Mouse (Mus musculus): ENCODE measurements around the gene Gm11027. TPM values are rescaled to one million over a fixed set of nuclear protein-coding genes. Genes with fewer than 3 reads are reported as not detected.

Gene Gm11027
- polyA plus RNA-seq, 1 experiment from 2014 or later, result not detected

DNA sequence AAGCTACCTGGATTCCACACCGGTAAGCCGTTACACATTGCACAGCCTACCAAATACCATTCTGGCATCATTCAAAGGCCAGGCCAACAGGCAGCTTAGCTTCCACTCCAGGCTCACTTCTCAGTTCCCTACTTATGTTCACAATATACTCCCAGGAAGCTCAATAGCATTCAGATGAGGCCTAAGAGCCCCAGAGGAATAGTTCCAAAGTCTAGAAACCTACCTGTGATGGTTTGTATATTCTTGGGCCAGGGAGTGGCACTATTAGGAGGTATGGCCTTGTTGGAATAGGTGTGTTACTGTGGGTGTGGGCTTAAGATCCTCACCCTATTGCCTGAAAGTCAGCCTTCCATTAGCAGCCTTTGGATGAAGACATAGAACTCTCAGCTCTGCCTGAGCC, 4.1 kb upstream of the Gm11027 start:
- no peak for ATAC-seq (ENCODE audit: low read depth)
- H3K4me3 ChIP-seq (ENCODE audit: low read length), result no peak overlapping the region
- no peaks in the 10 kb centered on the region for H3K27me3 ChIP-seq (ENCODE audit: control insufficient read depth, insufficient read depth, low read depth, low read length)
- no peak overlapping the region for H3K4me2 ChIP-seq (ENCODE audit: low read depth, low read length)
- H3K27ac ChIP-seq (ENCODE audit: low read length), result no peak overlapping the region
- no peaks in the 10 kb centered on the region for H3K9me3 ChIP-seq (ENCODE audit: control insufficient read depth, low read length)
- H3K36me3 ChIP-seq (ENCODE audit: control insufficient read depth, insufficient read depth, low read length), result no peaks in the 10 kb centered on the region
- 94% methylated on average over 2 of the region's 2 CpGs for WGBS
- H3K4me1 ChIP-seq (replicated peaks; ENCODE audit: control insufficient read depth, insufficient read depth, low read length), result no peaks in the 10 kb centered on the region
- no peak overlapping the region for H3K9ac ChIP-seq (ENCODE audit: low read length)

DNA sequence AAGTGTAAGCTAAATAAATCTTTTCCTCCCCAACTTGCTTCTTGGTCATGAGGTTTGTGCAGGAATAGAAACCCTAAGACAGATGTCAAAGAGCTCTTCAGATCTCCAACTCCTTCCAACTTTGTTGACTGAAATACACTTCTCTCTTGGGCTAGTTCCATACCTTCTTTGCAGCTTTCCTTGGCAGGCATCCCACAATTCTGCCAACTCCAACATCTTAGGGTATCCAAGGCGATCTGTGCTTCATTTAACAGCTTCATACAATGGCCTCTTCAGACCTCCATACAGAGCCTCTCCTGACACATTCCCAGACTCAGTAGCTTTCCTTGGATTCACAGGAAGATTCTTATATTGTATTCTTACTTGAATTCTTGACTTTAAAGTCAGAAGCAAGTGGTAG, 1.5 kb upstream of the Gm11027 start:
- 46% methylated on average over 1 of the region's 1 CpGs for WGBS
- Histone ChIP-seq H3K4me3 (ENCODE audit: low read length) (no peak overlapping the region), H3K9me3 (ENCODE audit: control insufficient read depth, low read length) (no peaks in the 10 kb centered on the region), H3K27me3 (ENCODE audit: control insufficient read depth, insufficient read depth, low read depth, low read length) (no peaks in the 10 kb centered on the region), H3K27ac (ENCODE audit: low read length) (no peak overlapping the region), H3K4me1 (replicated peaks; ENCODE audit: control insufficient read depth, insufficient read depth, low read length) (no peaks in the 10 kb centered on the region), H3K9ac (ENCODE audit: low read length) (no peak overlapping the region), H3K4me2 (ENCODE audit: low read depth, low read length) (no peak overlapping the region), H3K36me3 (ENCODE audit: control insufficient read depth, insufficient read depth, low read length) (no peaks in the 10 kb centered on the region)
- 0 out of 2 replicates have a peak, but pooled peaks have one; percentile 51 for ATAC-seq (ENCODE audit: low read depth)

DNA sequence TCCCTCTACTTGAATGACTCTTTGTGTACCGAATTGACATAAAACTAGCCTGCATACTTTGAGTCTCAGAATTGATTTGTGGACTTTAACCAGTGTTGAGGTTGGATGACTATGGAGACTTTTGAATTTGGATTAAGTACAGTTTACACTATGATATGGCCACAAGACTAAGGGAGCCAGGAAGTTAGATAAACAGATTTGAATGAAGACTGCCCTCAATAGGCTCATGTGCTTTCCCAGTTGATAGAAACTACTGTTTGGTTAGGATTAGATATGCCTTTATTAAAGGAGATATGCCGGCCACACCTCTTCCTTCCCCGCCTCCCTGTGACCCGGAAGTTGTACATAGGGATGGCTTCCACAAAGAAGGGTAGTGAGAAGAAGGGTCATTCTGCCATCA, 445 bp downstream of the Gm11027 start:
- Histone ChIP-seq H3K27ac (ENCODE audit: low read length) (no peak overlapping the region), H3K36me3 (ENCODE audit: control insufficient read depth, insufficient read depth, low read length) (no peaks in the 10 kb centered on the region), H3K4me1 (replicated peaks; ENCODE audit: control insufficient read depth, insufficient read depth, low read length) (peaks cover 4% of the 10 kb centered on the region), H3K4me2 (ENCODE audit: low read depth, low read length) (no peak overlapping the region), H3K27me3 (ENCODE audit: control insufficient read depth, insufficient read depth, low read depth, low read length) (no peaks in the 10 kb centered on the region), H3K9ac (ENCODE audit: low read length) (no peak overlapping the region), H3K4me3 (ENCODE audit: low read length) (no peak overlapping the region), H3K9me3 (ENCODE audit: control insufficient read depth, low read length) (no peaks in the 10 kb centered on the region)
- ATAC-seq (ENCODE audit: low read depth), result no peak
- 84% methylated on average over 4 of the region's 4 CpGs for WGBS

DNA sequence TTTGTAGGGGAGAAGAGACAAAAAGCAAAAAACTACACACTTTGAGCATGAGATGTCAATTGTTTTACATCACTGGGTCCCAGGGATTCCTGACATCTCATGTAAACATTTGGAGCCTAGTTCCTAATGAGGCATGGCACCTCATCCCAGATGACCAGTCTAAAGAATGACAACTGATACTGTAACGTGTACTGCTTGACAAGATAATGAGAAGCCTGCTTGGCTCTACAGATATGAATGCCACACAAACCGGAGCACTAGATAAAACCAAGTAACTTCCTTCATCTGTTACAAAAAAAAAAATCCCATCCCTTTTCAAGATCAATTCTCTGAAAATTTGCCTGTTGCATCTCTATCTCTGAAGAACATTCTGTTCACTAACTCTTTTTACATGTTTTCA, 1.8 kb downstream of the Gm11027 start:
- 60% methylated on average over 2 of the region's 2 CpGs for WGBS
- ATAC-seq (ENCODE audit: low read depth), result no peak
- Histone ChIP-seq H3K27me3 (ENCODE audit: control insufficient read depth, insufficient read depth, low read depth, low read length) (no peaks in the 10 kb centered on the region), H3K27ac (ENCODE audit: low read length) (no peak overlapping the region), H3K4me2 (ENCODE audit: low read depth, low read length) (no peak overlapping the region), H3K9me3 (ENCODE audit: control insufficient read depth, low read length) (no peaks in the 10 kb centered on the region), H3K9ac (ENCODE audit: low read length) (no peak overlapping the region), H3K4me3 (ENCODE audit: low read length) (no peak overlapping the region), H3K36me3 (ENCODE audit: control insufficient read depth, insufficient read depth, low read length) (no peaks in the 10 kb centered on the region), H3K4me1 (replicated peaks; ENCODE audit: control insufficient read depth, insufficient read depth, low read length) (peaks cover 4% of the 10 kb centered on the region)

DNA sequence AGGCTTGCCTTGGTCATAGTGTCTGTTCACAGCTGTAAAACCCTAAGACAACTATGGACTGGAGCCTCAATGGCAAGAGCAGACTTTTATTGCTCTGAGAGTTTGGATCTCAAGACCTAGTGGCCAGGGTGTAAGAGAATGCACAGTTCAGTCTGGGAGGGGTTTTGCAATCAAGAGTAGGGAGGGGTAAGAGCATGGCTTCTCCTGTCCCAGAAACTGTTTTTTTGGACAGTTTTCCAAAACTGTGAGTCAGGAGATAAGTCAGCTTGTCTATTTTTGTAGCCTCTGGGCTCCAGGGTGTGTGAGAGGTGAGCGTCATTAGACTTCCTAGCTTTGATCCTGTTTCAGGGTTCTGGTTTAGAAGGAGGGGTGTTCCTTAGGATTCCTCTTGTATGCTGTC, 3.4 kb downstream of the Gm11027 start:
- H3K27me3 ChIP-seq (ENCODE audit: control insufficient read depth, insufficient read depth, low read depth, low read length), result no peaks in the 10 kb centered on the region
- ATAC-seq (ENCODE audit: low read depth), result no peak
- no peak overlapping the region for H3K4me3 ChIP-seq (ENCODE audit: low read length)
- no peak overlapping the region for H3K9ac ChIP-seq (ENCODE audit: low read length)
- H3K9me3 ChIP-seq (ENCODE audit: control insufficient read depth, low read length), result no peaks in the 10 kb centered on the region
- no peak overlapping the region for H3K27ac ChIP-seq (ENCODE audit: low read length)
- WGBS, result 88% methylated on average over 1 of the region's 1 CpGs
- H3K36me3 ChIP-seq (ENCODE audit: control insufficient read depth, insufficient read depth, low read length), result no peaks in the 10 kb centered on the region
- peaks cover 6% of the 10 kb centered on the region for H3K4me1 ChIP-seq (replicated peaks; ENCODE audit: control insufficient read depth, insufficient read depth, low read length)
- no peak overlapping the region for H3K4me2 ChIP-seq (ENCODE audit: low read depth, low read length)

DNA sequence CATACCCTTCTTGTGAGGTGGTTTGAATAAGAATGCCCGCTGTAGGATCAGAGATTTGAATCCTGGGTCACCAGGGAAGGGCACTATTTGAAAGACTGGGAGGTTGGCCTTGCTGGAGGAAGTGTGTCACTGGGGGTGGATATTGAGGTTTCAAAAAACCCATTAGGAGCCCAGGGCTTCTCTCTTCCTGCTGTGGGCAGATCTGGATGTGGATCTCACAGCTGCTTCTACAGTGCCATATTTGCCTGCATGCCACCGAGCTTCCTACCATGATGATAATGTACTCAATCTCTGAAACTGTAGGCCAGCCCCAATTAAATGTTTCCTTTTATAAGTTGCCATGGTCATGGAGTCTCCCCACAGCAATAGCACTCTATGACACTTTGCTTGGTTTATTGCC, 4.0 kb downstream of the Gm11027 start:
- Histone ChIP-seq H3K9ac (ENCODE audit: low read length) (no peak overlapping the region), H3K27ac (ENCODE audit: low read length) (no peak overlapping the region), H3K4me1 (replicated peaks; ENCODE audit: control insufficient read depth, insufficient read depth, low read length) (peaks cover 6% of the 10 kb centered on the region), H3K27me3 (ENCODE audit: control insufficient read depth, insufficient read depth, low read depth, low read length) (no peaks in the 10 kb centered on the region), H3K36me3 (ENCODE audit: control insufficient read depth, insufficient read depth, low read length) (no peaks in the 10 kb centered on the region), H3K9me3 (ENCODE audit: control insufficient read depth, low read length) (no peaks in the 10 kb centered on the region), H3K4me3 (ENCODE audit: low read length) (no peak overlapping the region), H3K4me2 (ENCODE audit: low read depth, low read length) (no peak overlapping the region)
- ATAC-seq (ENCODE audit: low read depth), result no peak
- WGBS, result 85% methylated on average over 2 of the region's 2 CpGs

DNA sequence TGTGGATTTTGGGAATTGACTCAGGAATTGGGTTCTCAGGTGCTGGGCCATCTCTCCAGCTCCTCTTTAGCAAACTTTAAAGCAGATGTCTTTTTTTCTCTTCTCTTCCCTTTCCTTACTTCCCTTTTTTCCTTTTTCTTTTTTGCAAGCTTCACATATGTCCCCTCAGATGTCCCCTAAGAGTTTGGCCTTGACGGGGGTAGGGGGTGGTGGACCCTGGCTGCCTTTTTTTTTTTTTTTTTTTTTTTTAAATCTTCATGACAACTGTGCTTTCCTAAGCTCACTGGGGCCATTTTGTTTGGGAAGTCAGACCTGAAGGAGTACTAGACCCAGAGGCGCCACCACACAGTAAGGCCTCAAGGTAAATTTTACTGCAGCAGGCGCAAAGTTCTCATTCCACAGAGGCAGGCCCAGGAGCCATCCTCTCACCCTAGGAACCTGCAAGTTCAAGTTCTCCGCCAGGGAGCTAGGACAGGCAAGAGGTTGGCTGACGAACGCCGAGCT, 5.0 kb downstream of the Gm11027 start:
- Histone ChIP-seq H3K27ac (ENCODE audit: low read length) (peak overlapping the region; percentile 99), H3K36me3 (ENCODE audit: control insufficient read depth, insufficient read depth, low read length) (no peaks in the 10 kb centered on the region), H3K9me3 (ENCODE audit: control insufficient read depth, low read length) (no peaks in the 10 kb centered on the region), H3K4me2 (ENCODE audit: low read depth, low read length) (peak overlapping the region; percentile 68), H3K4me3 (ENCODE audit: low read length) (peak overlapping the region; percentile 100), H3K27me3 (ENCODE audit: control insufficient read depth, insufficient read depth, low read depth, low read length) (no peaks in the 10 kb centered on the region), H3K4me1 (replicated peaks; ENCODE audit: control insufficient read depth, insufficient read depth, low read length) (peaks cover 6% of the 10 kb centered on the region), H3K9ac (ENCODE audit: low read length) (peak overlapping the region; percentile 74)
- WGBS, result 3% methylated on average over 7 of the region's 7 CpGs
- peak; percentile 6; the same call in 1 of the 2 replicates for ATAC-seq (ENCODE audit: low read depth)

DNA sequence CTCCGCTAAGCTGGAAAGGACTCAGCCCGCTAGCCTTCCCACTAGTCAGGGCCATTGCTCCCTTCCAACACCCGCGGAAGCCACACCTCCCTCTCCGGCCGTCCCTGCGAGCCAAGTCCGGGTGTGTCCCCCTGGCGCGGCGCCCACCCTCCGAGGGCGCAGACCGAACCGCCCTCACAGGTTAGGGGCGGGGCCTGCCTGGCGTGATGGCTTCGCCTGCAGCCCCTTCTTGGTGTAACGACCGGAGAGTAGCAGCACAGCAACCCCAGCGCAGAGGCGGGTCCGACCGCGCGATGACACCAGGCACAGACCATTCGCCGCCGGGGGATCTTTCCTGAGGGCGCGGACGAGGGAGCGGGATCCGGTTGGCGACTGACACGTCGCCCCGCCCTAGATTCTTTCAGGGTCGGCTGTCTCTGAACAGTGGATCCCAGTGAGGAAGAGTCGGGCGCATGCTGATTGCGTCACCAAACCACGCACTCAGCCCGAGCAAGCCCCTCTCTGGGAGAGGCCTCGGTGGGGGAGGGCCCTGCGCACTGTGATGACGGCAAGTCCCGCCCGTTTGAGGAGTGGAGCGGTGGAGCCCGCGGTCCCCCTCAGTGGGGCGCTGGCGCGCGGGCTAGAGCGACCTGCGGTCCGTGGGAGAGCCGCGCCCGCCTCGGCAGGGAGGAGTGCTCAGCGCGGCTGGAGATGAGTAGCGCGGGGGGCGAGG, 5.6 kb downstream of the Gm11027 start, which contains the start of gene Esyt2:
Esyt2 (plus strand) TSS at position 544 of the 712 bp plus-strand sequence.
- H3K4me1 ChIP-seq (replicated peaks; ENCODE audit: control insufficient read depth, insufficient read depth, low read length), result peaks cover 6% of the 10 kb centered on the region
- WGBS, result 0% methylated on average over 62 of the region's 68 CpGs
- peak within 1 kb of the TSS; percentile 99 for H3K9ac ChIP-seq (ENCODE audit: low read length)
- H3K27ac ChIP-seq (ENCODE audit: low read length), result peak within 1 kb of the TSS; percentile 99
- H3K4me3 ChIP-seq (ENCODE audit: low read length), result peak within 1 kb of the TSS; percentile 100
- H3K27me3 ChIP-seq (ENCODE audit: control insufficient read depth, insufficient read depth, low read depth, low read length), result no peaks in the 10 kb centered on the region
- ATAC-seq (ENCODE audit: low read depth), result peak; percentile 96
- H3K36me3 ChIP-seq (ENCODE audit: control insufficient read depth, insufficient read depth, low read length), result no peaks in the 10 kb centered on the region
- no peaks in the 10 kb centered on the region for H3K9me3 ChIP-seq (ENCODE audit: control insufficient read depth, low read length)
- H3K4me2 ChIP-seq (ENCODE audit: low read depth, low read length), result peak within 1 kb of the TSS; percentile 89

DNA sequence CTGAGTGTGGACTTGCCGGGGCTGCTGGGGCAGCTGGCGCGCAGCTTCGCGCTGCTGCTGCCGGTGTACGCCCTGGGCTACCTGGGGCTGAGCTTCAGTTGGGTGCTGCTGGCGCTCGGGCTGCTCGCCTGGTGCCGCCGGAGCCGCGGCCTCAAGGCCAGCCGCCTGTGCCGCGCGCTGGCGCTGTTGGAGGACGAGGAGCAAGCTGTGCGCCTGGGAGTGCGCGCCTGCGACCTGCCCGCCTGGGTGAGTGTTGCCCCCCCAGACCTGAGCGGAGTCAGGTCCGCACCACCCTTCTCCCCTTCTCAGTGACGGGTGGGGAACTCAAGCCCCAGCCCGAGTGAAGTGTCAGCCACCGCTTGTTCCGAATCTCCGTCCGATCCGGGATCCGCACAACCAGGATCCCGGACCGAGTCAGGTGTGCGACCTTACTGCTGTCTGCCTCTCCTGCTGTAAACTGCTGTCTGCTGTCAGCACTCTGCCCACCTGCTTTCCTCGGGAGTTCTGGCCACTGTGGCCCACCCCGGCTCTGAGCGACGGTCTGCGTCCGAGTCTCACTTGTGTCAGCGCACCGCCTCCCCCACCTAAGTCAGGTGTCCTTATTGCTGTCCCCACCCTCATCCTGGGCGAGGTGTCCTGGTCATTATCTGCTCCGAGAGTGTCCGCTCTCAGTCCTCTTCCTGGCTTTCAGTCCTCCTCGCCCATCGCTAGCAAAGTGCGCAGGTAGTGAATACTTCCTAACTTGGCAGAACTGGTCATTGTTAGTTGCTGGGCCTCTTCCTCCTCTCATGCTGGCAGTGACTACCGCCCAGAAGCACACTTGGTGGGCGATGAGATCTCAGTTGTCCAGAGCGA, 6.5 kb downstream of the Gm11027 start:
- H3K27ac ChIP-seq (ENCODE audit: low read length), result peak overlapping the region; percentile 99
- no peak for ATAC-seq (ENCODE audit: low read depth)
- H3K4me3 ChIP-seq (ENCODE audit: low read length), result peak overlapping the region; percentile 100
- H3K36me3 ChIP-seq (ENCODE audit: control insufficient read depth, insufficient read depth, low read length), result no peaks in the 10 kb centered on the region
- H3K4me2 ChIP-seq (ENCODE audit: low read depth, low read length), result peak overlapping the region; percentile 89
- peaks cover 6% of the 10 kb centered on the region for H3K4me1 ChIP-seq (replicated peaks; ENCODE audit: control insufficient read depth, insufficient read depth, low read length)
- H3K9me3 ChIP-seq (ENCODE audit: control insufficient read depth, low read length), result no peaks in the 10 kb centered on the region
- WGBS, result under 1% methylated on average over 55 of the region's 55 CpGs
- peak overlapping the region; percentile 99 for H3K9ac ChIP-seq (ENCODE audit: low read length)
- H3K27me3 ChIP-seq (ENCODE audit: control insufficient read depth, insufficient read depth, low read depth, low read length), result no peaks in the 10 kb centered on the region
